Mouse (Mus musculus): Measurements from ENCODE around the gene Klhl29.
A peak's percentile ranks its signal among the peaks of the same experiment; 100 is the strongest.

Klhl29 gene

GRCm38 (mm10) chr12:5187773-5188333 is 187.6 kb downstream of the Klhl29 start:
- DNase-seq (ENCODE audit: low read depth): no peak

DNA sequence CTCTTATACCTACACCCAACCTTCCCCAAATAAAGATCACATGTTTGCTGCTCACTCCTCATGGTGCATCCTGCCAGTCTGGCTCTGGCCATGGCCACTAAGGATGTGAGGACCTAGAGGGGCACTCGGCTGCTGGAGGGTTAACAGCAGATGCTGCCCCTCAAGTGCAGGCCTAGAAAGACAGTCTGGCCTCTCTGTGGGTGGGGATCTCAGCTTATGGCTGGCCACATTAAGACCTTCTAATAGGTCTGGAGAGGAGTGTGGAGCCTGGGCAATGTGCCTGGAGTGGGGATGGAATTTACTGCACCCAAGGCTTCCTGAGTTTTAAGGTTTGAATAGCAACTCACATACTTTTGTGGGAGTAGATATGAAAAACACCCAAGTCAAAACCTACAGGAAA is 188.8 kb downstream of the Klhl29 start:
- DNase-seq (ENCODE audit: low read depth): no peak

DNA sequence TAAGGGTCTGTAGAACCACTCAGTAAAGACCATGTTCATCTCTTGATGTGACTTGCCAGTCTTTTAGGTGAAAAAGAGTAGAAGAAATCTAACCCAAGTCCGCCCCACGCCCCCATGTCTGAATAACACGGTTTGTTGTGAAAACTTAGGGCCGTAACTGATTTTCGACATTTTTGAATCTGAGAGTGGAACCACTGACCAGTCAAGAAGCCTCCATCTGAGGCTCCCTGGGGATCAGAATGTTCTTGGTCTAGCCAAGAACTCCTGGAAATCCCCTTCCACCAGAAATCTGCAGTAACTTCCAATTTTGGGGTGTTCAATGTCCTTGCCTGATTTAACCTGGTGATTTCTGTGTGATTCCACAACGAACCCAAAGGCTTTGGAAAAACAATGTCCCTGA is 189.9 kb downstream of the Klhl29 start:
- no peak for DNase-seq (ENCODE audit: low read depth)

DNA sequence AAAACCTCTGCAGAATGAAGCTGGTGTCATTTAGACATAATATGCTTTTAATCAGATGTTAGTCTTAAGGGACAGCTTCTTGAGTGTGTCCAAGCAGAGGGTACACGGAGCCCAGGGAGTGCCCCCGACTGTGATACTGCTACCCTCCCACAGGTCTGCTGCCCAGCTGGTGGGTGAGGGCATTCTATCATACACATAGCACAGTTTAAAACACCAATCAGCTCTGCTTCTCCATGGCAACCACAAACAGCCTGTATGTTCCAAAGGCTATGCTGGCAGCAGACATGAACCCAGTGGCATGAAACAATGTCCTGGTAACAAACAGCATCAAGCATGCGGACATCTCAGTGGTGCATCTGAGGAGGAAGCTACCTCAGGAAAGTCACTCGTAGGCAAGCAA is 192.9 kb downstream of the Klhl29 start:
- DNase-seq (ENCODE audit: low read depth): no peak

GRCm38 (mm10) chr12:5182165-5182564 is 193.3 kb downstream of the Klhl29 start:
- DNase-seq (ENCODE audit: low read depth): no peak

- DNase-seq (ENCODE audit: low read depth): no peak
These were observed 198.7 kb downstream of the Klhl29 start for GRCm38 (mm10) chr12:5176716-5177341.

GRCm38 (mm10) chr12:5166141-5166540 is 209.3 kb downstream of the Klhl29 start:
- no peak for DNase-seq (ENCODE audit: low read depth)

DNA sequence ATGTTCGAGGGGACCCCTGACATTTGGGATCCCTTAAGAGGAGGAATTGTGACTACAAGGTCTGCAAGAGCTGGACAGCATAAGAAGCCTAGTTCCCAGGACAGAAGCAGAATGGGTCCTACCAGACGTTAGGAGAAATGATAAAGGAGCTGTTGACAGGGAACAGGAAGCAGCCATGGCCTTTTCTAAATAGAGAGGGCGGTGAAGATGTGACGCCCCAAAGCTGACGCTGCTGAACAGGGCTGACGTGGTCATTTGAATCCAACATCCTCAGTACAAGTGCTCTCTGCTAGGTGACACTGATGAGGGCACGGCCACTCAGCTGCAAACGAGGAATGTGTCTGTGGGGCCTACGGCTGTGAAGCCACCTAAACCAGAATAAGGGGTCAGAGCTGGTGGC is 210.1 kb downstream of the Klhl29 start:
- no peak for DNase-seq (ENCODE audit: low read depth)

GRCm38 (mm10) chr12:5162672-5163071 is 212.8 kb downstream of the Klhl29 start:
- no peak for DNase-seq (ENCODE audit: low read depth)

GRCm38 (mm10) chr12:5161631-5162030 is 213.9 kb downstream of the Klhl29 start:
- DNase-seq (ENCODE audit: low read depth): no peak

DNA sequence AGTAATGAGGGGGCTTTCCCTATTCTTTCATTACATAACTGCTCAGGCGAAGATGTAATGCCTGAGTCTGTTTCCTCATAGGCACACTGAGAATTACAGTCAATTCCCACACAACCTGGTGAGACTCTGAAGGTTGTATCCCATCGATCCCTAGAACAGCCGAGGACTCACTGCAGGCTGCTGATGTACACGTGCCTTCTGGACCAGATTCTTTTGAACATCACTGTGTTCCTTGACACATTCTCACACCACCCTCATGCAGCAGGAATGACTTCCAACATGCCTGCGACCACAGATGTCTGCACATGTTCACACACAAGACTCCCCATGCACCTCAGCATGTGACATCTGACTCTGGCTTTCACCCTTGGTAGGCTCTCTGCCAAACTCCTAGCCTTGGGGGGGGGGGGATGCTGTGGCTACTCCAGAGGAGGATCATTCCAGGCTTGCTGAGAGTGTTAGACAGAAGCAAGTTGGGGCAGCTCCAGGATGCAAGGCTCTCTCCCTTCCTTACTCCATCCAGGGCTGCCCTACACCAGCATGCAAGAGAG is 217.5 kb downstream of the Klhl29 start:
- no peak for DNase-seq (ENCODE audit: low read depth)

- no peak for DNase-seq (ENCODE audit: low read depth)
These were observed 218.3 kb downstream of the Klhl29 start for GRCm38 (mm10) chr12:5157021-5157681.

GRCm38 (mm10) chr12:5155177-5155576 is 220.3 kb downstream of the Klhl29 start:
- no peak for DNase-seq (ENCODE audit: low read depth)

- no peak for DNase-seq (ENCODE audit: low read depth)
These were observed 223.6 kb downstream of the Klhl29 start for GRCm38 (mm10) chr12:5151859-5152258.

- peak; percentile 3 for DNase-seq (ENCODE audit: low read depth)
These were observed 228.0 kb downstream of the Klhl29 start for GRCm38 (mm10) chr12:5147346-5148035.

- no peak for DNase-seq (ENCODE audit: low read depth)
These were observed 231.3 kb downstream of the Klhl29 start for GRCm38 (mm10) chr12:5143903-5144781.

- no peak for DNase-seq (ENCODE audit: low read depth)
These were observed 232.3 kb downstream of the Klhl29 start for GRCm38 (mm10) chr12:5143224-5143623.

DNA sequence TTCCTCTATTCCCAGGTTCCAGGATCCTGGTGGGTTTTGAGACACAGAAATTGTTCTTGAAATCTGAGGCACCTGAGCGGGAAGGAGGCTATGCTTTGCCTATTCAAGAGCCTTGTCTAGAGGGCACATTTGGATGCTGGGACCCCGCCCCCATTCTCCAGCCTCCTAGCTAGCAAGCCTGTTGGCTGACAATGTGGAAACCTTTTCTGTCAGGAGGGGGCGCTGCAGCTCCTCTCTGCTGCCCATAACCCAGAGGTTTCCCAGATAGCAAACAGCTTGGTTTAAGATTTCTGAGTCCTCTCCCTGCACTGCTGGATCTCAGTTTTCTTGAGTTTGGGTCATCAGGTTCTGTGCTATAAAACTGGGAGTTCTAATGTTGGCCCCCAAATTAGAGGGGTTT is 232.7 kb downstream of the Klhl29 start:
- DNase-seq (ENCODE audit: low read depth): peak; percentile 59

GRCm38 (mm10) chr12:5141040-5141439 is 234.4 kb downstream of the Klhl29 start:
- peak; percentile 14 for DNase-seq (ENCODE audit: low read depth)

- DNase-seq (ENCODE audit: low read depth): peak; percentile 59
These were observed 236.2 kb downstream of the Klhl29 start for GRCm38 (mm10) chr12:5139302-5139701.

DNA sequence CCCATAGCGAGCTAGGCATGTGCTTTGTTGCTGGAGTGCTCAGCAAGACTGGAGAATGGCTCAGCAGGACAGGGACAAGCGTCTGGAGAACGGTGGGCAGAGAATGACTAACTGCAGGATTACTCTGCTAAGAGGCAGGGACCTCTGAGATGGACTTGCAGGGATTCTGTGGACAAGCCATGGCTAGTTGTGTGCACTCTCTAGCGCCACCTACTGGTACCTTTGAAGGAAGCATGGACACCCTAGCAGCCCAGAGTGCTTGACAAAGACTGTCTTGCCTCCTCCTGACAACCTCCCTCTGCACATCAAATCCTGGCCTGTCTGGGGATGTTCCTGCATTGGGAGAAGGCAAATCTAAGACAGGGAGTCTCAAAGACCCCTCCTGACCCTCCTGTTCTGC is 239.2 kb downstream of the Klhl29 start:
- DNase-seq (ENCODE audit: low read depth): peak; percentile 75

- DNase-seq (ENCODE audit: low read depth): no peak
These were observed 246.3 kb downstream of the Klhl29 start for GRCm38 (mm10) chr12:5129190-5129589.

Measured in 416B (cell line).